Mouse (Mus musculus) embryonic facial prominence, embryonic 11.5 days (tissue): ENCODE data around the gene Apoa4. TPM values are rescaled to one million over a fixed set of nuclear protein-coding genes. Genes with fewer than 3 reads are reported as not detected.

Source experiments
- ATAC-seq: fragments of 200-750 bp; cut with Nextera tagmentation; replicated peaks from 2 replicates; pipeline ENCODE4 v1.8.0; 2017; ENCODE audit warnings: low read depth; ENCODE audit not compliant: insufficient number of reproducible peaks, low FRiP score, low TSS enrichment
- DNase-seq: peaks from one replicate; pipeline ENCODE4 v3.0.0-alpha.2; 2015; ENCODE audit warnings: low spot score
- H3K27ac ChIP-seq: fragments of 300-500 bp; sonication (generic); replicated peaks from 2 replicates; pipeline ENCODE4 v1.5.1; 2014; ENCODE audit warnings: mild to moderate bottlenecking, low read depth, low read length, control low read depth
- H3K27me3 ChIP-seq: fragments of 300-500 bp; sonication (generic); 2 replicates; pipeline ENCODE4 v1.6.1; 2014; ENCODE audit warnings: mild to moderate bottlenecking, low read length, moderate library complexity, mixed read lengths; ENCODE audit not compliant: control insufficient read depth, insufficient read depth
- H3K36me3 ChIP-seq: fragments of 300-500 bp; sonication (generic); replicated peaks from 2 replicates; pipeline ENCODE4 v1.6.1; 2014; ENCODE audit warnings: low read depth, mild to moderate bottlenecking, low read length, moderate library complexity, mixed read lengths; ENCODE audit not compliant: control insufficient read depth, insufficient read depth
- H3K4me1 ChIP-seq: fragments of 300-500 bp; sonication (generic); 2 replicates; pipeline ENCODE4 v1.6.1; 2014; ENCODE audit warnings: low read length, mixed read lengths; ENCODE audit not compliant: control insufficient read depth, insufficient read depth
- H3K4me2 ChIP-seq: fragments of 300-500 bp; sonication (generic); 2 replicates; pipeline ENCODE4 v1.6.1; 2014; ENCODE audit warnings: low read depth, mild to moderate bottlenecking, control low read depth, low read length, moderate library complexity
- H3K4me3 ChIP-seq: fragments of 300-500 bp; sonication (generic); 2 replicates; pipeline ENCODE4 v1.5.1; 2014; ENCODE audit warnings: low read depth, low read length, control low read depth
- H3K9ac ChIP-seq: fragments of 300-500 bp; sonication (generic); replicated peaks from 2 replicates; pipeline ENCODE4 v1.6.1; 2014; ENCODE audit warnings: mild to moderate bottlenecking, control low read depth, low read length
- H3K9me3 ChIP-seq: fragments of 300-500 bp; sonication (generic); replicated peaks from 2 replicates; pipeline ENCODE4 v1.6.1; 2016; ENCODE audit warnings: mild to moderate bottlenecking, low read length, inconsistent platforms, mixed read lengths; ENCODE audit not compliant: control insufficient read depth
- WGBS: fragments of 180-500 bp; shearing (Covaris S2); extraction: QIAGEN DNeasy Blood & Tissue Kit; methylation state at CpG from one replicate; pipeline ENCODE4 v1.1.7; 2014; 5-methylcytosine and 5-hydroxymethylcytosine counted together
- polyA plus RNA-seq: library from polyadenylated mRNA; unstranded; fragments of >200 nt; fragmentation: Nextera tagmentation; extraction: Ambion mirVana; gene quantifications from 2 replicates; pipeline ENCODE4 v1.2.1, GENCODE M21; 2014

Gene Apoa4
- polyA plus RNA-seq, 1 experiment from 2014 or later, result not detected

- Histone ChIP-seq H3K9me3 (no peaks in the 10 kb centered on the region), H3K4me1 (no peaks in the 10 kb centered on the region; the same call in 1 of the 2 replicates), H3K27ac (no peak within 1 kb of the TSS), H3K9ac (no peak within 1 kb of the TSS), H3K4me3 (no peak within 1 kb of the TSS), H3K27me3 (no peaks in the 10 kb centered on the region), H3K4me2 (no peak within 1 kb of the TSS), H3K36me3 (no peaks in the 10 kb centered on the region)
- no peak for ATAC-seq
- WGBS, result 62% methylated on average over 9 of the region's 9 CpGs
- no peak for DNase-seq
These were observed 12.0 kb upstream of the Apoa4 start, which contains the start of gene Apoa1 for GRCm38 (mm10) chr9:46228491-46228890. Apoa1 (plus strand) TSS chr9:46228580.

GRCm38 (mm10) chr9:46229573-46230449 lies 10.7 kb upstream of the Apoa4 start:
- ATAC-seq, result peak; percentile 93

GRCm38 (mm10) chr9:46230450-46230975 lies 10.0 kb upstream of the Apoa4 start:
- Histone ChIP-seq H3K27me3 (no peaks in the 10 kb centered on the region), H3K9ac (peak overlapping the region; percentile 73), H3K9me3 (no peaks in the 10 kb centered on the region), H3K27ac (no peak overlapping the region), H3K4me2 (peak overlapping the region; percentile 84), H3K36me3 (no peaks in the 10 kb centered on the region), H3K4me1 (no peaks in the 10 kb centered on the region; the same call in 1 of the 2 replicates), H3K4me3 (peak overlapping the region; percentile 43)
- DNase-seq (no peak), ATAC-seq (no peak)
- 17% methylated on average over 13 of the region's 13 CpGs for WGBS

More at GRCm38 (mm10) chr9:46229573-46230449, 10.7 kb upstream of the Apoa4 start:
- peak; percentile 93 for DNase-seq
- Histone ChIP-seq H3K9me3 (no peaks in the 10 kb centered on the region), H3K4me1 (no peaks in the 10 kb centered on the region; the same call in 1 of the 2 replicates), H3K4me2 (peak overlapping the region; percentile 84), H3K4me3 (peak overlapping the region; percentile 43), H3K27ac (no peak overlapping the region), H3K9ac (peak overlapping the region; percentile 73), H3K36me3 (no peaks in the 10 kb centered on the region), H3K27me3 (no peaks in the 10 kb centered on the region)
- WGBS, result 15% methylated on average over 37 of the region's 37 CpGs

GRCm38 (mm10) chr9:46235196-46235595 lies 5.3 kb upstream of the Apoa4 start:
- Histone ChIP-seq H3K4me1 (no peaks in the 10 kb centered on the region; the same call in 1 of the 2 replicates), H3K4me2 (no peak overlapping the region), H3K36me3 (no peaks in the 10 kb centered on the region), H3K27ac (no peak overlapping the region), H3K9me3 (no peaks in the 10 kb centered on the region), H3K4me3 (no peak overlapping the region), H3K27me3 (no peaks in the 10 kb centered on the region), H3K9ac (no peak overlapping the region)
- no peak for DNase-seq
- WGBS, result 75% methylated on average over 6 of the region's 6 CpGs
- ATAC-seq, result no peak

GRCm38 (mm10) chr9:46235596-46235648 lies 5.1 kb upstream of the Apoa4 start, which contains the start of gene Apoc3:
Apoc3 (minus strand) TSS chr9:46235636.
- ATAC-seq (no peak), DNase-seq (no peak)
- no peaks in the 10 kb centered on the region; the same call in 1 of the 2 replicates for H3K4me1 ChIP-seq
- no peak within 1 kb of the TSS for H3K4me2 ChIP-seq
- H3K27me3 ChIP-seq, result no peaks in the 10 kb centered on the region
- no peak within 1 kb of the TSS for H3K9ac ChIP-seq
- no peaks in the 10 kb centered on the region for H3K36me3 ChIP-seq
- H3K4me3 ChIP-seq, result no peak within 1 kb of the TSS
- H3K9me3 ChIP-seq, result no peaks in the 10 kb centered on the region
- H3K27ac ChIP-seq, result no peak within 1 kb of the TSS

DNA sequence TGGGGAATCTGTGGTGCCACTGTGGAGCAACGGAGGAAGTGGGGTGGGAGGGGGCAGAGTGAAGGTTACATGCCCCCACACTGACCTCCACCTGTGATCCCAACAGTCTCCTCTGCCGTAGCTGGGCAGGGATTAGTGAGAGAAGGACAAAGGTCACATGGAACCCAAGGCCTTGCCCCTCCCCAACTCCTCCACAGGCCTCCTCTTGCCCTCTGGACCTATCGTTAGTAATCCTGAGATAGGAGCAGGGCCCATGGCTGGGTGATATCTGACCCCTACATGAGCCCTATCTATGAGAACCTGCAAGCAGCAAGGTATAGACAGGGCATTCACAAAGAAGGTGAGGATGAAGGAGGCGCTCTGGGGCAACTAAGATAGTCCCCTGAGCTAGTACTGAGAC lies 4.8 kb upstream of the Apoa4 start:
- Histone ChIP-seq H3K4me3 (no peak overlapping the region), H3K27ac (no peak overlapping the region), H3K9ac (no peak overlapping the region), H3K27me3 (no peaks in the 10 kb centered on the region), H3K4me2 (no peak overlapping the region), H3K36me3 (no peaks in the 10 kb centered on the region), H3K9me3 (no peaks in the 10 kb centered on the region), H3K4me1 (no peaks in the 10 kb centered on the region; the same call in 1 of the 2 replicates)
- no peak for ATAC-seq
- DNase-seq, result no peak
- WGBS, result 48% methylated on average over 4 of the region's 4 CpGs

- ATAC-seq (no peak), DNase-seq (no peak)
- no peaks in the 10 kb centered on the region for H3K9me3 ChIP-seq
- H3K27ac ChIP-seq, result no peak overlapping the region
- no peaks in the 10 kb centered on the region for H3K27me3 ChIP-seq
- no peak overlapping the region for H3K9ac ChIP-seq
- no peaks in the 10 kb centered on the region for H3K36me3 ChIP-seq
- no peak overlapping the region for H3K4me3 ChIP-seq
- WGBS, result 86% methylated on average over 7 of the region's 7 CpGs
- no peaks in the 10 kb centered on the region for H3K4me1 ChIP-seq
- H3K4me2 ChIP-seq, result no peak overlapping the region
These were observed 1.6 kb upstream of the Apoa4 start for GRCm38 (mm10) chr9:46238850-46239249.

GRCm38 (mm10) chr9:46241818-46242217 lies 1.3 kb downstream of the Apoa4 start:
- no peak overlapping the region for H3K4me3 ChIP-seq
- no peaks in the 10 kb centered on the region for H3K36me3 ChIP-seq
- no peaks in the 10 kb centered on the region for H3K27me3 ChIP-seq
- DNase-seq, result no peak
- no peak overlapping the region for H3K4me2 ChIP-seq
- H3K4me1 ChIP-seq, result no peaks in the 10 kb centered on the region
- 75% methylated on average over 2 of the region's 2 CpGs for WGBS
- H3K27ac ChIP-seq, result no peak overlapping the region
- ATAC-seq, result no peak
- H3K9ac ChIP-seq, result no peak overlapping the region
- no peaks in the 10 kb centered on the region for H3K9me3 ChIP-seq
